ENCODE assay signal across 7 mouse cellular contexts in genomic region chr4:150087890-150088530, GRCm38 (mm10). TPM values are rescaled to one million over a fixed set of nuclear protein-coding genes. Genes with fewer than 3 reads are reported as not detected.
DNase-seq lines count a peak whose midpoint lies in the region; ATAC-seq and TF ChIP-seq lines count a peak whose summit lies in the region.

No protein-coding gene starts in this region.

- peak overlapping the region; percentile 99 for H3K4me2 ChIP-seq in forebrain, postnatal 0 days (ENCODE audit: low read depth)
- peak overlapping the region; percentile 92 for H3K4me2 ChIP-seq in liver, embryonic 13.5 days
- peak overlapping the region; percentile 98 for H3K4me2 ChIP-seq in stomach, postnatal 0 days (replicated peaks; ENCODE audit: low read depth)

- TF ChIP-seq EP300 in stomach, postnatal 0 days (optimal IDR thresholded peaks at IDR 0.05) = no peak

- peak overlapping the region; percentile 55 for H3K9ac ChIP-seq in forebrain, postnatal 0 days
- H3K9ac ChIP-seq in liver, embryonic 13.5 days = peak overlapping the region; percentile 64; the same call in 1 of the 2 replicates
- H3K9ac ChIP-seq in stomach, postnatal 0 days (ENCODE audit: low read length) = peak overlapping the region; percentile 79

- H3K4me1 ChIP-seq in spleen, adult 2 months (ENCODE audit: control insufficient read depth, insufficient read depth, insufficient read length) = no peaks in the 10 kb centered on the region; the same call in 1 of the 2 replicates
- peaks cover 6% of the 10 kb centered on the region for H3K4me1 ChIP-seq in forebrain, postnatal 0 days (ENCODE audit: insufficient read depth)
- H3K4me1 ChIP-seq in liver, embryonic 13.5 days (replicated peaks) = peaks cover 15% of the 10 kb centered on the region
- peaks cover 4% of the 10 kb centered on the region; the same call in 1 of the 2 replicates for H3K4me1 ChIP-seq in stomach, postnatal 0 days (replicated peaks; ENCODE audit: control insufficient read depth, insufficient read depth)

- no peaks in the 10 kb centered on the region for H3K27me3 ChIP-seq in spleen, adult 2 months (ENCODE audit: control insufficient read depth, insufficient read depth, low read length)
- no peaks in the 10 kb centered on the region for H3K27me3 ChIP-seq in forebrain, postnatal 0 days (ENCODE audit: insufficient read depth, low read length)
- H3K27me3 ChIP-seq in liver, embryonic 13.5 days = peaks cover 46% of the 10 kb centered on the region
- H3K27me3 ChIP-seq in stomach, postnatal 0 days (ENCODE audit: control insufficient read depth, insufficient read depth, low read length) = no peaks in the 10 kb centered on the region

- no peak for TF ChIP-seq POLR2A in spleen, adult 2 months (IDR thresholded peaks at IDR 0.05; ENCODE audit: low read depth, low read length)

- no peak for TF ChIP-seq CTCF in spleen, adult 2 months (IDR thresholded peaks at IDR 0.05; ENCODE audit: extremely low read depth, insufficient read depth, insufficient read length, insufficient replicate concordance)
- no peak for TF ChIP-seq CTCF in forebrain, postnatal 0 days (IDR thresholded peaks at IDR 0.05; ENCODE audit: low read depth)
- TF ChIP-seq CTCF in stomach, postnatal 0 days (IDR thresholded peaks at IDR 0.05; ENCODE audit: low read depth) = no peak

- no peaks in the 10 kb centered on the region for H3K9me3 ChIP-seq in forebrain, postnatal 0 days (ENCODE audit: low read length)
- no peaks in the 10 kb centered on the region for H3K9me3 ChIP-seq in liver, embryonic 13.5 days (replicated peaks)
- H3K9me3 ChIP-seq in stomach, postnatal 0 days (ENCODE audit: control insufficient read depth, low read length) = no peaks in the 10 kb centered on the region

- 19% methylated on average over 29 of the region's 29 CpGs for WGBS in spleen, adult 2 months
- 18% methylated on average over 29 of the region's 29 CpGs for WGBS in forebrain, postnatal 0 days
- WGBS in liver, embryonic 13.5 days (ENCODE audit: insufficient replicate concordance) = 15% methylated on average over 29 of the region's 29 CpGs
- WGBS in stomach, postnatal 0 days = 19% methylated on average over 29 of the region's 29 CpGs

- DNase-seq in spleen, adult 2 months (ENCODE audit: low read depth in 1 of 2, low spot score in 2 of 2) = no peak
- DNase-seq in spleen, adult 12 weeks (ENCODE audit: low spot score) = no peak
- DNase-seq in forebrain, postnatal 0 days = no peak
- DNase-seq in liver, embryonic 13.5 days = no peak
- DNase-seq in stomach, postnatal 0 days (ENCODE audit: low spot score) = no peak
- DNase-seq in thymus, postnatal 14 days = no peak
- DNase-seq in thymus, postnatal 0 days (ENCODE audit: low spot score) = no peak

- peak overlapping the region; percentile 66 for H3K4me3 ChIP-seq in spleen, adult 2 months (ENCODE audit: extremely low read depth, insufficient read depth, insufficient read length)
- H3K4me3 ChIP-seq in forebrain, postnatal 0 days (ENCODE audit: low read depth, low read length) = peak overlapping the region; percentile 55
- peak overlapping the region; percentile 62 for H3K4me3 ChIP-seq in liver, embryonic 13.5 days (replicated peaks)
- peak overlapping the region; percentile 61 for H3K4me3 ChIP-seq in stomach, postnatal 0 days (ENCODE audit: low read depth, low read length)

- no peak for ATAC-seq in forebrain, postnatal 0 days
- no peak for ATAC-seq in liver, embryonic 13.5 days (ENCODE audit: low read depth)
- no peak for ATAC-seq in stomach, postnatal 0 days (ENCODE audit: low FRiP score, low TSS enrichment)

- no peak overlapping the region; the same call in 1 of the 2 replicates for H3K27ac ChIP-seq in spleen, adult 2 months (ENCODE audit: insufficient read depth, low read length)
- H3K27ac ChIP-seq in forebrain, postnatal 0 days (ENCODE audit: low read depth, low read length) = no peak overlapping the region
- H3K27ac ChIP-seq in liver, embryonic 13.5 days = no peak overlapping the region
- peak overlapping the region; percentile 84 for H3K27ac ChIP-seq in stomach, postnatal 0 days (replicated peaks)

- H3K36me3 ChIP-seq in spleen, adult 2 months (ENCODE audit: control insufficient read depth, insufficient read depth, low read length) = no peaks in the 10 kb centered on the region
- no peaks in the 10 kb centered on the region for H3K36me3 ChIP-seq in forebrain, postnatal 0 days (ENCODE audit: insufficient read depth)
- H3K36me3 ChIP-seq in liver, embryonic 13.5 days = no peaks in the 10 kb centered on the region
- H3K36me3 ChIP-seq in stomach, postnatal 0 days (ENCODE audit: control insufficient read depth, insufficient read depth, low read length) = no peaks in the 10 kb centered on the region

RNA-seq across cellular contexts. Expression of gene Gpr157, which starts 0.8 kb away (rescaled TPM):
- polyA plus RNA-seq in spleen, adult 2 months (2012; rRNA removed) = 4.2 and 5.8 TPM in 2 replicates
- total RNA-seq in forebrain, postnatal 0 days (2014; rRNA removed) = 1.3 and 1.8 TPM in 2 replicates
- 0.31 TPM in 2 replicates for polyA plus RNA-seq in forebrain, postnatal 0 days (2015; fragmentation: Nextera tagmentation; extraction: Ambion mirVana)
- 0.10 and 0.12 TPM in 2 replicates for polyA plus RNA-seq in liver, embryonic 13.5 days (2015; fragmentation: Nextera tagmentation; extraction: Ambion mirVana)
- 0.55 and 0.75 TPM in 2 replicates for polyA plus RNA-seq in stomach, postnatal 0 days (2015; fragmentation: Nextera tagmentation; extraction: Ambion mirVana)
- polyA plus RNA-seq in thymus, postnatal 0 days (2015; fragmentation: Nextera tagmentation; extraction: Ambion mirVana) = 0.42 and 0.59 TPM in 2 replicates

RNA-seq across cellular contexts. Expression of gene Slc2a5, which starts 31.1 kb away (rescaled TPM):
- polyA plus RNA-seq in spleen, adult 2 months (2012; rRNA removed) = 0.05 and 0.18 TPM in 2 replicates
- total RNA-seq in forebrain, postnatal 0 days (2014; rRNA removed) = 1.8 and 3.4 TPM in 2 replicates
- polyA plus RNA-seq in forebrain, postnatal 0 days (2015; fragmentation: Nextera tagmentation; extraction: Ambion mirVana) = 1.4 and 3.2 TPM in 2 replicates
- polyA plus RNA-seq in liver, embryonic 13.5 days (2015; fragmentation: Nextera tagmentation; extraction: Ambion mirVana) = 0.22 and 0.23 TPM in 2 replicates
- 0.76 and 0.80 TPM in 2 replicates for polyA plus RNA-seq in stomach, postnatal 0 days (2015; fragmentation: Nextera tagmentation; extraction: Ambion mirVana)
- 0.17 and 0.22 TPM in 2 replicates for polyA plus RNA-seq in thymus, postnatal 0 days (2015; fragmentation: Nextera tagmentation; extraction: Ambion mirVana)
